Mouse (Mus musculus): ENCODE results near the gene Alx1. TPM values are rescaled to one million over a fixed set of nuclear protein-coding genes. Genes with fewer than 3 reads are reported as not detected.

Alx1 gene
- total RNA-seq (2015; ENCODE audit: low replicate concordance) (not detected in 2 replicates), total RNA-seq (2017; ENCODE audit: low replicate concordance) (not detected in 2 replicates)

GRCm38 (mm10) chr10:103029730-103030490 lies at the start of gene Alx1:
Alx1 (minus strand) TSS chr10:103030215.
- no peak for ATAC-seq (replicated peaks; ENCODE audit: low FRiP score, poor library complexity, severe bottlenecking)

DNA sequence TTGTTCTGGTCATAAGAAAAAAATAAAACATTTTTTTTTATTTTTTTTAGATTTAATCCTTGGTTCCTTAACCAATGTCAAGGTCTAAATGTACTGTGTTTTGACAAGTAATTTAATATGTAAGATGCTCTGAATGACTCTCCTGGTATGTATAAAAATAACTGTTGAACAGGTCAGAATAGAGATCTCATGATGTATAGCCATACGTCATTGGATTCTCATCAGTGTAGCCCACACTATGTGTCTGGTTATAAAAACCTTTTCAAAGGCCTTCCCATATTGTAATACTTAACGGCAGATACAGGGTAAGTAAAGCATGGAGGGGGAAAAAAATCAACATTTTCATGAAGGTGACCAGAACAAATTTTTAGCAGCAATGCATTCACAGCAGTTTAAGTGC lies 19.6 kb upstream of the Alx1 start:
- ATAC-seq (replicated peaks; ENCODE audit: low FRiP score, poor library complexity, severe bottlenecking), result no peak

DNA sequence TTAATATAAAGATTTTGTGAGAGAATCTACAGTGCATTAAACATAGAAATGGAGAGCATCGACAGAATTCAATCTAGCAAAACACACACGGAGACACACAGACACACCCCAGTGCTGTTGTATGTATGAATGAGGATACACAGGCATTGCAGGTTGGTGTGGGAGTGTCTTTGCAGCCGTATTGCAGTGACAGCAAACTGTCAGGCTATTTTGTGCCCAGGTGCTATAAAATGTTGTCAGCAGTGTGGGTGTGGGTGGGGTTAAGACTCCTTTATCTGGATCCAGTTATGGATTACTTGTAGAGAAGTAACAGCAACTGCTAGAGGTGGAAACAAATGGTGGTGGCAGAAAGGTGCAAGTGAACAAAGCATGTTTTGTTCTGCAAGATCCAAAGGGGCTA lies 16.6 kb upstream of the Alx1 start:
- ATAC-seq (replicated peaks; ENCODE audit: low FRiP score, poor library complexity, severe bottlenecking), result no peak

DNA sequence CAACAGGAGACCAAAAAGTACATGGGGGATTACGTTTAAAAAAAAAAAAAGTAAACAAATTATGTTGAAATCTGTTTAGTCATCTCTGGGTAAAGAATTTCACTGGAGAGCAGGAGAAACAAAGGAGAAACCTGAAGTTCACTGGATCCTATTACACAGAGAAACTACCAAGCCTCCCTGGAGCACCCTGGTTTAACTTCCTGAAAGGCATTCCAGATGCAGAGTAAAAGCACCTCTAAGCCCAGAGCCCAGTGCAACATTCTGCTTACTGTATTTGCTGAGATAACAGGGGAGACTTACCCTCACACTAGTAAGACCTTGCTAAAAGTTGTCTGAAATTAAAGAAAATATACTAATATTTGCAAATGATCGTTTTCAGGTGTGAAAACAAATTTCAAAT lies 15.0 kb upstream of the Alx1 start:
- no peak for ATAC-seq (replicated peaks; ENCODE audit: low FRiP score, poor library complexity, severe bottlenecking)

DNA sequence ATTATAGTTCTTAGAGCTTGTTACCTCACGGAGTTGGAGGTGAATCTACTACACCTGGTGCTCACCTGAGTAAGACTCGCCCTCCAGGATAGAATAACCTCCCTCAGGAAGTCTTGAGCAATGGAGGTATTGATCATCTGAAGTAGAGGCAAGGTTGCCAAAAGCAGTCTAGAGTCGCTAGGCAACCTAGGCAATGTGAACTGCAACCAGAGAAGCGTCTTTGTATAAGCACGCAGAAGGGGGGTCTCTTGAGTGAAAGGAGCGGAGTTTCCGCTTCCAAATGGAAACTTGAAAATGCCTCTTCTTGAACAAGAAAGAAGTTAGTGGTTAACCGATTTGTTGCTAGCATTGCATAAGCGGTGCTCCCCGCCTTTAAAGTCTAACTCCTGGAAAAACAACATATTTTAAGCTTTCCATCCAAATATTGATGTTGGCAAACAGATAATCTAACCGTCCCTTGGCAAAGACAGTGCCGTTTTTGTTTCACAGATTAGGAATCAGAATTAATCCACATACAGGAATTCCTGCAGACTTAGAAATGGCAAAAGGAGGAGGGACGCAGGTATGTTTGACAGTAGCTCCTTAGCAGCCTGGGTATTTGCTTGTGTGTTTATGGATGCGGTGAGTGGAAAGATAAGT lies 5.1 kb upstream of the Alx1 start:
- no peak for ATAC-seq (replicated peaks; ENCODE audit: low FRiP score, poor library complexity, severe bottlenecking)

- ATAC-seq (replicated peaks; ENCODE audit: low FRiP score, poor library complexity, severe bottlenecking), result no peak
These were observed 916 bp upstream of the Alx1 start for GRCm38 (mm10) chr10:103030931-103031330.

DNA sequence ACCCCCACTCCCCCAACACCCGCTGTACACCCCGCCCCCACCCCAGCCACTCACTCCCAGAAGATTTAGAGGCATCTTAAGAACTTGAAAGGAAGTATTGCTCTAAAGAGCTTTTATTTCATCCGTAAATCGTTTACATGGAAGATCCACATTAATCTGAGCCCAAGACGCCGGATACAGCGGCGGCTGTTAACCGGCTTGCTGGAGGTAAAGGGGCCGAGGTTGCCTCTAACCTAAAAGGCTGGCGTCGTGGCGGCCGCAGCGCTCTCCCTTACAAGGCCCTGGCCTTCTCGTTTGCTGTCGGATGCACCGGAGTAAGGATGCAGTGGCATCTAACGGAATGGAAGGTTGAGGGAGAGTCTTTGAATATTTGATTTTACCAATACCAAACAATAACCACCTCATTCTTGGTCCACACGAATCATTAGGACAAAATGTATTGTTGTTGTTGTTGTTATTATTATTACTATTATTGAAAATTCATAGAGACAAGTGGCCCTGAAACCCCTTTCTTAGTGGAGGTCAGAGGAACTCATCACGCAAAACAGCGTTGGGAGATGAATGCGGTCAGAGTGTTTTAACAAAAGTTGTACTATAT lies 784 bp downstream of the Alx1 start:
- ATAC-seq (replicated peaks; ENCODE audit: low FRiP score, poor library complexity, severe bottlenecking), result no peak

- ATAC-seq (replicated peaks; ENCODE audit: low FRiP score, poor library complexity, severe bottlenecking), result no peak
These were observed 1.5 kb downstream of the Alx1 start for GRCm38 (mm10) chr10:103028253-103029131.

DNA sequence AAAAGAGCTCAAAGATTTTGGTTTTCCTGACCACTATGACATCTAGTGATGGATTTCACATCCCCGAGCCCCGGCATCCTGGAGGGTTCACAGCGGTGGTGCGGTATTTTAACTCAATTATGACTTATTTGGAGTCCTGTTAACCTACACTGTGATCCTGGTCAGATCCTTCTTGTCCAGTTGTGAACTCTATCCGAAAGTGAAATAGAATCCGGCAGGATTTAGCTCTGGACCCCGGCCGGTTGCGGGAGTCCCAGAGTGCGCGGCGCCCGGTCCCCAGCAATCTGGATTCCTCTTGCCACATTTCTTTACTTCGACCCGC lies 2.1 kb downstream of the Alx1 start:
- no peak for ATAC-seq (replicated peaks; ENCODE audit: low FRiP score, poor library complexity, severe bottlenecking)

GRCm38 (mm10) chr10:103027226-103027930 lies 2.6 kb downstream of the Alx1 start:
- no peak for ATAC-seq (replicated peaks; ENCODE audit: low FRiP score, poor library complexity, severe bottlenecking)

GRCm38 (mm10) chr10:103026636-103027225 lies 3.3 kb downstream of the Alx1 start:
- ATAC-seq (replicated peaks; ENCODE audit: low FRiP score, poor library complexity, severe bottlenecking), result no peak

GRCm38 (mm10) chr10:103002556-103002955 lies 27.5 kb downstream of the Alx1 start:
- ATAC-seq (replicated peaks; ENCODE audit: low FRiP score, poor library complexity, severe bottlenecking), result no peak

DNA sequence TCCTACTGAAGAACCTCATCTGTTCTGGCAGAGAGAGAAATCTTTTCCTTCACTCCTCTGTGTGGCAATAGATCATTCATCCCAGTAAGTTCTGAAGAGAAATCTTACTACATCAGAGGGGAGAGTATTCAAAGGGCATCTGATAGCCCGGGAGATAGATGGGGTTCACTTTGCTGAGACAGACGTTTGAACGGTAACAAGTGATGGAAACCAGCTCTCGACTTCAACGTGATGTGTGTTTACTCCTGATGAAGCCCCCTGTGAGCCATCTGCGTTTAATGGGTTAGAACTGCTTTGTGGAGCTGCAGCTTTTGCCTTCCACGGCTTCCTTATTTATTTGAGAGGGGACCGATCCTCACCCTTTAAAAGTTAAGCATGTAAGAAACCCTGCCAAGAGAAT lies 29.1 kb downstream of the Alx1 start:
- ATAC-seq (replicated peaks; ENCODE audit: low FRiP score, poor library complexity, severe bottlenecking), result no peak

- ATAC-seq (replicated peaks; ENCODE audit: low FRiP score, poor library complexity, severe bottlenecking), result no peak
These were observed 30.4 kb downstream of the Alx1 start for GRCm38 (mm10) chr10:102999584-102999983.

DNA sequence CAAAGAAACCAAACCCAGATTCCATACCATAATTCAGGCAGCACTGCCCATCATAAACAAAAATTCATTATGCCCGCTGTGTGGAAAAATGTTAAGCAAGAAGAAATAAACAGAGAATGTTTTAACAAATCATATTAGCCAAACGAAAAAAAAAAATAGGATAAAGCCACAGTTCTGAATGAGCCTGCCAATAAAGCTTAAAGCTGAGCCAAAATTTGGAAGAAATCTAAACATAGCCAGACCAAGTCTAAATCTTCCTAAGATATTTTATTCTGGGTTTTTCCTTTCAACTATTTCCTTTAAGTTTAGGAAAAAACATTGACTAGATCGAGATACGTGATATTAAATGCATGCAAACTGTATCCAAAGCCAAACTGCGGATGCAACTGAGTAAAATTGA lies 54.9 kb downstream of the Alx1 start:
- no peak for ATAC-seq (replicated peaks; ENCODE audit: low FRiP score, poor library complexity, severe bottlenecking)

DNA sequence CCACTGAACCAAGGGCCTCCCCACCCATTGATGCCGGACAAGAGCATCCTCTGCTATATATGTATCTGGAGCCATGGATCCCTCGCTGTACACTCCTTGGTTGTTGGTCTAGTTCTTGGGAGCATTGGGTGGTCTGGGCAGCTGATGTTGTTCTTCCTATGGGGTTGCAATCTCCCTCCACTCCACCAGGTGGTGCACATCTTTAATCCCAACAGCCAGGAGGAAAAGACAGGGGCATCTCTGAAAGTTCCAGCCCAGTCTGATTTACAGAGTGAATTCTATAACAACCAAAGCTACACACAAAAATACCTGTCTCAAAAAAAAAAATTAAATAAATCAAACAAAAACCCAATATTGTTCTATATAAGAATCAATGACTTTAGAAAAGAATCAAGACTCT lies 70.4 kb downstream of the Alx1 start:
- ATAC-seq (replicated peaks; ENCODE audit: low FRiP score, poor library complexity, severe bottlenecking), result no peak

Data from erythroblast, adult 5-6 weeks (primary cell).